Mouse (Mus musculus): ENCODE measurements around the gene Klhdc2. TPM values are rescaled to one million over a fixed set of nuclear protein-coding genes. Genes with fewer than 3 reads are reported as not detected.
A peak's percentile ranks its signal among the peaks of the same experiment; 100 is the strongest.

Gene Klhdc2
- polyA plus RNA-seq, 1 experiment from 2014 or later: 213 TPM

GRCm38 (mm10) chr12:69306333-69306732 lies 9.9 kb downstream of the Klhdc2 start:
- no peak for DNase-seq (ENCODE audit: low spot score)
- Histone ChIP-seq H3K36me3 (replicated peaks) (peaks cover 100% of the 10 kb centered on the region), H3K9me3 (0 out of 2 replicates have a peak, but pooled peaks cover 2% of the 10 kb centered on the region), H3K4me3 (no peak overlapping the region), H3K27me3 (replicated peaks; ENCODE audit: low read depth, poor library complexity, severe bottlenecking) (no peaks in the 10 kb centered on the region), H3K4me1 (no peaks in the 10 kb centered on the region), H3K27ac (replicated peaks) (no peak overlapping the region)
- 94% methylated on average over 7 of the region's 7 CpGs for WGBS

GRCm38 (mm10) chr12:69309659-69310058 lies 13.2 kb downstream of the Klhdc2 start:
- Histone ChIP-seq H3K9me3 (0 out of 2 replicates have a peak, but pooled peaks cover 2% of the 10 kb centered on the region), H3K27ac (replicated peaks) (no peak overlapping the region), H3K27me3 (replicated peaks; ENCODE audit: low read depth, poor library complexity, severe bottlenecking) (no peaks in the 10 kb centered on the region), H3K4me3 (no peak overlapping the region), H3K4me1 (no peaks in the 10 kb centered on the region), H3K36me3 (replicated peaks) (peaks cover 99% of the 10 kb centered on the region)
- DNase-seq (ENCODE audit: low spot score): no peak
- 92% methylated on average over 4 of the region's 4 CpGs for WGBS

GRCm38 (mm10) chr12:69318431-69318830 lies 21.9 kb downstream of the Klhdc2 start:
- Histone ChIP-seq H3K36me3 (replicated peaks) (peaks cover 95% of the 10 kb centered on the region), H3K27me3 (replicated peaks; ENCODE audit: low read depth, poor library complexity, severe bottlenecking) (no peaks in the 10 kb centered on the region), H3K9me3 (no peaks in the 10 kb centered on the region), H3K4me3 (no peak overlapping the region), H3K27ac (replicated peaks) (no peak overlapping the region), H3K4me1 (no peaks in the 10 kb centered on the region)
- no peak for DNase-seq (ENCODE audit: low spot score)

GRCm38 (mm10) chr12:69331187-69331586 lies 34.7 kb downstream of the Klhdc2 start:
- no peaks in the 10 kb centered on the region for H3K4me1 ChIP-seq
- H3K4me3 ChIP-seq: no peak overlapping the region
- no peaks in the 10 kb centered on the region for H3K27me3 ChIP-seq (replicated peaks; ENCODE audit: low read depth, poor library complexity, severe bottlenecking)
- peaks cover 95% of the 10 kb centered on the region for H3K36me3 ChIP-seq (replicated peaks)
- 92% methylated on average over 3 of the region's 3 CpGs for WGBS
- no peak for DNase-seq (ENCODE audit: low spot score)
- no peak overlapping the region for H3K27ac ChIP-seq (replicated peaks)
- no peaks in the 10 kb centered on the region for H3K9me3 ChIP-seq

GRCm38 (mm10) chr12:69332147-69332546 lies 35.7 kb downstream of the Klhdc2 start:
- Histone ChIP-seq H3K36me3 (replicated peaks) (peaks cover 95% of the 10 kb centered on the region), H3K27me3 (replicated peaks; ENCODE audit: low read depth, poor library complexity, severe bottlenecking) (no peaks in the 10 kb centered on the region), H3K27ac (replicated peaks) (no peak overlapping the region), H3K4me1 (no peaks in the 10 kb centered on the region), H3K4me3 (no peak overlapping the region), H3K9me3 (no peaks in the 10 kb centered on the region)
- no peak for DNase-seq (ENCODE audit: low spot score)
- 91% methylated on average over 1 of the region's 1 CpGs for WGBS

- DNase-seq (ENCODE audit: low spot score): no peak
- H3K27me3 ChIP-seq (replicated peaks; ENCODE audit: low read depth, poor library complexity, severe bottlenecking): no peaks in the 10 kb centered on the region
- 92% methylated on average over 2 of the region's 2 CpGs for WGBS
- no peak overlapping the region for H3K4me3 ChIP-seq
- H3K36me3 ChIP-seq (replicated peaks): peaks cover 96% of the 10 kb centered on the region
- H3K9me3 ChIP-seq: no peaks in the 10 kb centered on the region
- H3K27ac ChIP-seq (replicated peaks): no peak overlapping the region
- no peaks in the 10 kb centered on the region for H3K4me1 ChIP-seq
These were observed 37.1 kb downstream of the Klhdc2 start for GRCm38 (mm10) chr12:69333547-69333946.

GRCm38 (mm10) chr12:69349928-69350327 lies 53.4 kb downstream of the Klhdc2 start:
- Histone ChIP-seq H3K9me3 (no peaks in the 10 kb centered on the region), H3K27me3 (replicated peaks; ENCODE audit: low read depth, poor library complexity, severe bottlenecking) (no peaks in the 10 kb centered on the region), H3K4me3 (no peak overlapping the region), H3K36me3 (replicated peaks) (peaks cover 94% of the 10 kb centered on the region), H3K27ac (replicated peaks) (no peak overlapping the region), H3K4me1 (no peaks in the 10 kb centered on the region)
- DNase-seq (ENCODE audit: low spot score): no peak
- 88% methylated on average over 2 of the region's 2 CpGs for WGBS

GRCm38 (mm10) chr12:69351685-69352084 lies 55.2 kb downstream of the Klhdc2 start:
- peaks cover 88% of the 10 kb centered on the region for H3K36me3 ChIP-seq (replicated peaks)
- no peak overlapping the region for H3K4me3 ChIP-seq
- H3K4me1 ChIP-seq: peaks cover 9% of the 10 kb centered on the region; the same call in 1 of the 2 replicates
- no peak overlapping the region for H3K27ac ChIP-seq (replicated peaks)
- no peaks in the 10 kb centered on the region for H3K9me3 ChIP-seq
- H3K27me3 ChIP-seq (replicated peaks; ENCODE audit: low read depth, poor library complexity, severe bottlenecking): no peaks in the 10 kb centered on the region
- WGBS: 86% methylated on average over 1 of the region's 1 CpGs
- no peak for DNase-seq (ENCODE audit: low spot score)

- Histone ChIP-seq H3K27me3 (replicated peaks; ENCODE audit: low read depth, poor library complexity, severe bottlenecking) (no peaks in the 10 kb centered on the region), H3K27ac (replicated peaks) (peak within 1 kb of the TSS; percentile 91), H3K4me3 (peak within 1 kb of the TSS; percentile 93), H3K4me1 (peaks cover 10% of the 10 kb centered on the region; the same call in 1 of the 2 replicates), H3K36me3 (replicated peaks) (peaks cover 39% of the 10 kb centered on the region), H3K9me3 (no peaks in the 10 kb centered on the region)
- DNase-seq (ENCODE audit: low spot score): peak; percentile 84
- WGBS: under 1% methylated on average over 50 of the region's 50 CpGs
These were observed 60.2 kb downstream of the Klhdc2 start, which contains the start of gene Nemf for GRCm38 (mm10) chr12:69356546-69357299. TSS of gene Nemf (minus strand) at chr12:69357165.

GRCm38 (mm10) chr12:69357300-69357646 lies 60.8 kb downstream of the Klhdc2 start:
- WGBS: 5% methylated on average over 13 of the region's 13 CpGs
- Histone ChIP-seq H3K9me3 (no peaks in the 10 kb centered on the region), H3K27ac (replicated peaks) (peak overlapping the region; percentile 91), H3K27me3 (replicated peaks; ENCODE audit: low read depth, poor library complexity, severe bottlenecking) (no peaks in the 10 kb centered on the region), H3K4me1 (peaks cover 15% of the 10 kb centered on the region), H3K4me3 (peak overlapping the region; percentile 93), H3K36me3 (replicated peaks) (peaks cover 34% of the 10 kb centered on the region)
- DNase-seq (ENCODE audit: low spot score): no peak

Other genes starting within 250 kb of the Klhdc2 start
- gene Rps29, start 137.5 kb upstream of the Klhdc2 start, polyA plus RNA-seq (2016; fragmentation: Nextera tagmentation; extraction: Ambion mirVana): 1,397 and 1,430 TPM in 2 replicates
- gene Lrr1, start 127.9 kb upstream of the Klhdc2 start, polyA plus RNA-seq (2016; fragmentation: Nextera tagmentation; extraction: Ambion mirVana): 29.4 and 31.2 TPM in 2 replicates
- gene Rpl36al, start 112.6 kb upstream of the Klhdc2 start, polyA plus RNA-seq (2016; fragmentation: Nextera tagmentation; extraction: Ambion mirVana): 553 and 593 TPM in 2 replicates
- gene Mgat2, start 112.5 kb upstream of the Klhdc2 start, polyA plus RNA-seq (2016; fragmentation: Nextera tagmentation; extraction: Ambion mirVana): 29.6 and 30.4 TPM in 2 replicates
- 57.7 and 57.9 TPM in 2 replicates for gene Gm49383, start 99.6 kb upstream of the Klhdc2 start, polyA plus RNA-seq (2016; fragmentation: Nextera tagmentation; extraction: Ambion mirVana)
- gene Dnaaf2, start 98.3 kb upstream of the Klhdc2 start, polyA plus RNA-seq (2016; fragmentation: Nextera tagmentation; extraction: Ambion mirVana): 15.4 and 17.0 TPM in 2 replicates
- gene Gm49384, start 92.4 kb upstream of the Klhdc2 start, polyA plus RNA-seq (2016; fragmentation: Nextera tagmentation; extraction: Ambion mirVana): 48.2 and 49.0 TPM in 2 replicates
- 28.8 and 32.0 TPM in 2 replicates for gene Pole2, start 68.5 kb upstream of the Klhdc2 start, polyA plus RNA-seq (2016; fragmentation: Nextera tagmentation; extraction: Ambion mirVana)
- 1.8 and 4.0 TPM in 2 replicates for gene Klhdc1, start 55.5 kb upstream of the Klhdc2 start, polyA plus RNA-seq (2016; fragmentation: Nextera tagmentation; extraction: Ambion mirVana)
- 95.0 and 98.7 TPM in 2 replicates for gene Nemf, start 60.5 kb downstream of the Klhdc2 start, polyA plus RNA-seq (2016; fragmentation: Nextera tagmentation; extraction: Ambion mirVana)
- 37.4 and 38.7 TPM in 2 replicates for gene Arf6, start 75.5 kb downstream of the Klhdc2 start, polyA plus RNA-seq (2016; fragmentation: Nextera tagmentation; extraction: Ambion mirVana)
- gene Gm9887, start 75.8 kb downstream of the Klhdc2 start, polyA plus RNA-seq (2016; fragmentation: Nextera tagmentation; extraction: Ambion mirVana): 0.90 and 1.5 TPM in 2 replicates